Mouse (Mus musculus) MEL (cell line): ENCODE data around the gene Gtpbp6. TPM values are rescaled to one million over a fixed set of nuclear protein-coding genes. Genes with fewer than 3 reads are reported as not detected.

Experiments
- DNase-seq: peaks from one replicate; pipeline ENCODE4 v3.0.0; 2011; ENCODE audit warnings: low read depth, low spot score
- H3K27ac ChIP-seq: 2 replicates; pipeline ENCODE4 v1.5.1; 2012; ENCODE audit warnings: low read depth, mild to moderate bottlenecking, control low read depth, low read length, moderate library complexity; ENCODE audit not compliant: control insufficient read depth
- H3K27me3 ChIP-seq, 2 experiments: fragments of 150-350 bp in 1 of 2; sonication (generic) in 1 of 2; 2 replicates each; pipeline ENCODE4 v1.6.1; 2012; ENCODE audit warnings: low read length in 2 of 2, mild to moderate bottlenecking in 2 of 2, improper control_type of control experiment in 1 of 2, moderate library complexity in 1 of 2; ENCODE audit not compliant: insufficient read depth in 2 of 2, control insufficient read depth in 1 of 2
- H3K36me3 ChIP-seq, 2 experiments: 2 replicates each; pipeline ENCODE4 v1.6.1; 2012 to 2014; ENCODE audit warnings: low read length in 2 of 2, improper control_type of control experiment in 1 of 2, inconsistent platforms in 1 of 2, mild to moderate bottlenecking in 1 of 2; ENCODE audit not compliant: insufficient read depth in 2 of 2, control insufficient read depth in 1 of 2
- H3K4me1 ChIP-seq, 2 experiments: fragments of 150-350 bp in 1 of 2; sonication (generic) in 1 of 2; 2 replicates each; pipeline ENCODE4 v1.6.1; 2012; ENCODE audit warnings: low read length in 2 of 2, improper control_type of control experiment in 1 of 2, mild to moderate bottlenecking in 1 of 2; ENCODE audit not compliant: insufficient read depth in 2 of 2, control insufficient read depth in 1 of 2
- H3K4me3 ChIP-seq, 2 experiments: fragments of 150-350 bp in 1 of 2; sonication (generic) in 1 of 2; 2 replicates each; pipeline ENCODE4 v1.5.1; 2012; ENCODE audit warnings: low read depth in 2 of 2, low read length in 2 of 2, mild to moderate bottlenecking in 2 of 2, moderate library complexity in 2 of 2, control low read depth in 1 of 2, improper control_type of control experiment in 1 of 2; ENCODE audit not compliant: control insufficient read depth in 1 of 2, insufficient read depth in 1 of 2
- H3K79me2 ChIP-seq: 2 replicates; pipeline ENCODE4 v1.6.1; 2012; ENCODE audit warnings: mild to moderate bottlenecking, low read length, moderate library complexity; ENCODE audit not compliant: control insufficient read depth, poor library complexity, insufficient read depth
- H3K9ac ChIP-seq: 2 replicates; pipeline ENCODE4 v1.6.1; 2012; ENCODE audit warnings: low read depth, mild to moderate bottlenecking, control low read depth, low read length, moderate library complexity; ENCODE audit not compliant: control insufficient read depth, poor library complexity, severe bottlenecking
- H3K9me3 ChIP-seq: fragments of 150-350 bp; sonication (generic); replicated peaks from 2 replicates; pipeline ENCODE4 v1.6.1; 2012; ENCODE audit warnings: mild to moderate bottlenecking, low read length, improper control_type of control experiment, moderate library complexity; ENCODE audit not compliant: insufficient read depth
- BHLHE40 ChIP-seq: IDR thresholded peaks from 2 replicates; pipeline ENCODE4 v1.6.1; 2012; ENCODE audit warnings: low read depth, mild to moderate bottlenecking, inconsistent platforms, low read length, improper control_type of control experiment, borderline replicate concordance
- CHD1 ChIP-seq: IDR thresholded peaks from 2 replicates; pipeline ENCODE4 v1.6.1; 2012; ENCODE audit warnings: low read depth, mild to moderate bottlenecking, inconsistent platforms, low read length, improper control_type of control experiment
- CHD2 ChIP-seq: IDR thresholded peaks from 2 replicates; pipeline ENCODE4 v1.6.1; 2011; ENCODE audit warnings: low read length, improper control_type of control experiment
- CTCF ChIP-seq, 3 experiments: IDR thresholded peaks in 2 of 3; conservative IDR thresholded peaks in 1 of 3; 2 replicates each; pipeline ENCODE4 v1.5.1; 2011 to 2012; ENCODE audit warnings: low read length in 3 of 3, low read depth in 2 of 3, mild to moderate bottlenecking in 2 of 3, improper control_type of control experiment in 1 of 3, inconsistent platforms in 1 of 3, mixed read lengths in 1 of 3, moderate library complexity in 1 of 3; ENCODE audit not compliant: control insufficient read depth in 1 of 3, insufficient read depth in 1 of 3, poor library complexity in 1 of 3, severe bottlenecking in 1 of 3
- E2F4 ChIP-seq: IDR thresholded peaks from 2 replicates; pipeline ENCODE4 v1.6.1; 2011; ENCODE audit warnings: low read depth, low read length, improper control_type of control experiment, borderline replicate concordance
- ELF1 ChIP-seq: IDR thresholded peaks from 2 replicates; pipeline ENCODE4 v1.6.1; 2014; ENCODE audit warnings: low read depth, mild to moderate bottlenecking, inconsistent platforms, low read length, improper control_type of control experiment, moderate library complexity
- EP300 ChIP-seq, 2 experiments: IDR thresholded peaks; 2 replicates each; pipeline ENCODE4 v1.6.1; 2011; ENCODE audit warnings: improper control_type of control experiment in 2 of 2, low read length in 2 of 2, low read depth in 1 of 2, mild to moderate bottlenecking in 1 of 2
- ETS1 ChIP-seq: IDR thresholded peaks from 2 replicates; pipeline ENCODE4 v1.6.1; 2012; ENCODE audit warnings: low read depth, mild to moderate bottlenecking, inconsistent platforms, low read length, improper control_type of control experiment, moderate library complexity
- GATA1 ChIP-seq: IDR thresholded peaks from 2 replicates; pipeline ENCODE4 v1.6.1; 2011; ENCODE audit warnings: low read depth, low read length, improper control_type of control experiment
- HCFC1 ChIP-seq: IDR thresholded peaks from 2 replicates; pipeline ENCODE4 v1.6.1; 2012; ENCODE audit warnings: low read depth, mild to moderate bottlenecking, inconsistent platforms, low read length, improper control_type of control experiment, moderate library complexity
- KAT2A ChIP-seq: conservative IDR thresholded peaks from 2 replicates; pipeline ENCODE4 v1.6.1; 2012; ENCODE audit warnings: low read depth, low read length, improper control_type of control experiment, inconsistent platforms
- MAFK ChIP-seq: IDR thresholded peaks from 2 replicates; pipeline ENCODE4 v1.6.1; 2011; ENCODE audit warnings: low read depth, mild to moderate bottlenecking, low read length, improper control_type of control experiment, borderline replicate concordance
- MAX ChIP-seq: IDR thresholded peaks from 2 replicates; pipeline ENCODE4 v1.6.1; 2011; ENCODE audit warnings: low read length, improper control_type of control experiment
- MXI1 ChIP-seq: IDR thresholded peaks from 2 replicates; pipeline ENCODE4 v1.6.1; 2011; ENCODE audit warnings: mild to moderate bottlenecking, low read depth, low read length, improper control_type of control experiment
- MYB ChIP-seq: IDR thresholded peaks from 2 replicates; pipeline ENCODE4 v1.6.1; 2011; ENCODE audit warnings: mild to moderate bottlenecking, low read depth, low read length, improper control_type of control experiment
- MYC ChIP-seq: IDR thresholded peaks from 2 replicates; pipeline ENCODE4 v1.6.1; 2011; ENCODE audit warnings: low read depth, mild to moderate bottlenecking, low read length, improper control_type of control experiment, moderate library complexity
- NELFE ChIP-seq: IDR thresholded peaks from 2 replicates; pipeline ENCODE4 v1.6.1; 2011; ENCODE audit warnings: low read depth, low read length, improper control_type of control experiment
- NRF1 ChIP-seq: IDR thresholded peaks from 2 replicates; pipeline ENCODE4 v1.6.1; 2014; ENCODE audit warnings: low read depth, mild to moderate bottlenecking, inconsistent platforms, low read length, improper control_type of control experiment, moderate library complexity; ENCODE audit not compliant: poor library complexity, insufficient read depth, severe bottlenecking
- POLR2A ChIP-seq, 2 experiments: IDR thresholded peaks; 2 replicates each; pipeline ENCODE4 v1.6.1; 2011 to 2012; ENCODE audit warnings: low read length in 2 of 2, mild to moderate bottlenecking in 2 of 2, control low read depth in 1 of 2, improper control_type of control experiment in 1 of 2, low read depth in 1 of 2, moderate library complexity in 1 of 2; ENCODE audit not compliant: control insufficient read depth in 1 of 2, insufficient read depth in 1 of 2, poor library complexity in 1 of 2
- POLR2AphosphoS2 ChIP-seq: IDR thresholded peaks from 2 replicates; pipeline ENCODE4 v1.6.1; 2011; ENCODE audit warnings: low read length, improper control_type of control experiment
- POLR2AphosphoS5 ChIP-seq: IDR thresholded peaks from 2 replicates; pipeline ENCODE4 v1.6.1; 2012; ENCODE audit warnings: low read depth, borderline replicate concordance, mild to moderate bottlenecking, inconsistent platforms, low read length, moderate library complexity, mixed read lengths
- RCOR1 ChIP-seq: IDR thresholded peaks from 2 replicates; pipeline ENCODE4 v1.6.1; 2012; ENCODE audit warnings: low read depth, mild to moderate bottlenecking, inconsistent platforms, low read length, improper control_type of control experiment
- SIN3A ChIP-seq: IDR thresholded peaks from 2 replicates; pipeline ENCODE4 v1.6.1; 2012; ENCODE audit warnings: low read length, improper control_type of control experiment, inconsistent platforms
- SMC3 ChIP-seq: IDR thresholded peaks from 2 replicates; pipeline ENCODE4 v1.6.1; 2011; ENCODE audit warnings: low read depth, low read length, improper control_type of control experiment
- TBP ChIP-seq: IDR thresholded peaks from 2 replicates; pipeline ENCODE4 v1.8.0; 2011; ENCODE audit warnings: low read depth, low read length, improper control_type of control experiment
- TCF12 ChIP-seq: IDR thresholded peaks from 2 replicates; pipeline ENCODE4 v1.6.1; 2014; ENCODE audit warnings: low read depth, mild to moderate bottlenecking, inconsistent platforms, low read length, improper control_type of control experiment, moderate library complexity
- UBTF ChIP-seq: IDR thresholded peaks from 2 replicates; pipeline ENCODE4 v1.6.1; 2012; ENCODE audit warnings: low read depth, mild to moderate bottlenecking, inconsistent platforms, low read length, improper control_type of control experiment, moderate library complexity, borderline replicate concordance; ENCODE audit not compliant: insufficient read depth
- USF1 ChIP-seq: IDR thresholded peaks from 2 replicates; pipeline ENCODE4 v1.6.1; 2014; ENCODE audit warnings: low read depth, mild to moderate bottlenecking, inconsistent platforms, low read length, improper control_type of control experiment, moderate library complexity
- USF2 ChIP-seq, 2 experiments: IDR thresholded peaks; 2 replicates each; pipeline ENCODE4 v1.6.1; 2011 to 2012; ENCODE audit warnings: improper control_type of control experiment in 2 of 2, low read length in 2 of 2, borderline replicate concordance in 1 of 2, inconsistent platforms in 1 of 2, low read depth in 1 of 2, mild to moderate bottlenecking in 1 of 2; ENCODE audit not compliant: insufficient read depth in 1 of 2
- ZC3H11A ChIP-seq: IDR thresholded peaks from 2 replicates; pipeline ENCODE4 v1.6.1; 2012; ENCODE audit warnings: low read depth, mild to moderate bottlenecking, inconsistent platforms, low read length, improper control_type of control experiment
- ZKSCAN1 ChIP-seq: IDR thresholded peaks from 2 replicates; pipeline ENCODE4 v1.6.1; 2012; ENCODE audit warnings: low read depth, mild to moderate bottlenecking, inconsistent platforms, low read length, improper control_type of control experiment, moderate library complexity
- ZMIZ1 ChIP-seq: IDR thresholded peaks from 2 replicates; pipeline ENCODE4 v1.6.1; 2012; ENCODE audit warnings: low read depth, mild to moderate bottlenecking, inconsistent platforms, low read length, improper control_type of control experiment, moderate library complexity
- ZNF384 ChIP-seq: IDR thresholded peaks from 2 replicates; pipeline ENCODE4 v1.6.1; 2012; ENCODE audit warnings: low read depth, mild to moderate bottlenecking, inconsistent platforms, low read length, improper control_type of control experiment
- polyA plus RNA-seq, 2 experiments: library from polyadenylated mRNA; stranded (reverse) in 1 of 2; unstranded in 1 of 2; fragments of >175 nt in 1 of 2; fragments of >200 nt in 1 of 2; gene quantifications; 2 replicates each; pipeline versions ENCODE4 v1.2.1 to v1.2.4; 2012; ENCODE audit warnings: low replicate concordance in 2 of 2, low read depth in 1 of 2; ENCODE audit not compliant: insufficient read length in 2 of 2, insufficient read depth in 1 of 2, missing spikeins in 1 of 2
- total RNA-seq: library from RNA; depleted of rRNA; stranded (reverse); fragments of 300-350 nt; gene quantifications from 2 replicates; pipeline ENCODE4 v1.2.3, GENCODE M21; 2012

Gene Gtpbp6
- total and polyA plus RNA-seq, 3 experiments: 50.2 to 59.1 TPM; not detected in 1

DNA sequence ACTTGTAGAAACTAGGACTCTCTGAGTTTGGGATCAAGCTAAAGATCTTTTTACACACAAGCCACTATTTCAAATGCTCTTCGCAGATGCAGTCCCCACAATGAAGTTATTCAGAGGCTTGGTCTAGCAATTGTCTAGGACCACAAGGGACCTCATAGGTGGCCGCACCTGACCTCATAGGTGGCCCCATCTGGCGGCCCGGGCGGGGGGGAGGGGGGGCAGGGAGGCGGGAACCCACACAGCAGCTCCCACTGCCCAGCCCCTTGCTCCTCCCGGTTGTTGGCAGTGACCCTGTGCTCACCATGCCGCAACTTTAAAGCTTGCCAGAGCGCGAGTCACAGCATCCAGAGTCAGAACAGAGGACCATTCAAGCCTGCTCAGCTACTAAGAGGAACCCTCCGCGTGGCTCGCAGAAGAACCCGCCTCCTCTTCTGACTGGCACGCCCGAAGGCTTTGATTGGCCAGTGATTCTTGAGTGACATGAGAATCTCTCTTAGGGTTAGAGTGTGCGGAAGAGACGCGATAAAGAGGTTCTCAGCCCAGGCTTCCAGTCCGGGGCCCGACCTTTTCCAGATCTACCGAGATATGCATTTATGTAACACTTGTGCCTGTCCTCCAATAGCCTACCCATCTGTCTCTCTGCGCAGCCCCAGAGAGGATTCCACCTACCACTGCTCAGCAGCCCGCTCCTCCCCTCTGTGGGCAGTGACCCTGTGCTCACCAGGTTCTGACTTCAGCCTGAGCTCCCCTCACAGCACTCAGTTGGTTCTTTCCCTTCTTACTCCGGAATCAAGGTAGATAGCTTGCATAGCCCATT, 13.8 kb downstream of the Gtpbp6 start, which contains the start of gene Gm35315:
Gene Gm35315, minus strand, starts transcription at position 391 of the 817 bp plus-strand sequence.
- Histone ChIP-seq H3K27ac (peak within 1 kb of the TSS; percentile 75), H3K36me3 (0 out of 4 replicates have a peak, but pooled peaks cover 0 to 2% of the 10 kb centered on the region in 2 experiments), H3K27me3 (no peaks in the 10 kb centered on the region), H3K9me3 (no peaks in the 10 kb centered on the region), H3K4me3 (peak within 1 kb of the TSS; percentile 68 to 82), H3K9ac (peak within 1 kb of the TSS; percentile 75)
- TF ChIP-seq RCOR1 (no peak), POLR2AphosphoS2 (peak; percentile 72), MXI1 (peak; percentile 91), MAX (peak; percentile 79), ZMIZ1 (peak; percentile 83), UBTF (no peak), TCF12 (peak; percentile 42; the same call in 1 of the 2 replicates), HCFC1 (peak; percentile 71), USF2 (IDR thresholded peaks at IDR 0.05; ENCODE audit: borderline replicate concordance in 1 of 2, insufficient read depth in 1 of 2, low read depth in 1 of 2, low read length in 2 of 2) (no peak), NRF1 (peak; percentile 70), ETS1 (peak; percentile 58), POLR2A (IDR thresholded peaks at IDR 0.05; ENCODE audit: control insufficient read depth in 1 of 2, insufficient read depth in 1 of 2, low read depth in 1 of 2, low read length in 2 of 2, poor library complexity in 1 of 2) (peak in 1 of 2 experiments; percentile 88; a peak in 2 of 4 replicates), ELF1 (peak; percentile 87), EP300 (IDR thresholded peaks at IDR 0.05; ENCODE audit: low read depth in 1 of 2, low read length in 2 of 2) (peak in 1 of 2 experiments; percentile 15; a peak in 1 of 4 replicates), CTCF (IDR thresholded peaks at IDR 0.05 in 2 of 3, conservative IDR thresholded peaks at IDR 0.05 in 1 of 3; ENCODE audit: control insufficient read depth in 1 of 3, insufficient read depth in 1 of 3, low read depth in 2 of 3, low read length in 3 of 3, poor library complexity in 1 of 3, severe bottlenecking in 1 of 3) (no peak), USF1 (0 out of 2 replicates have a peak, but pooled peaks have one; percentile 34), ZNF384 (no peak), SIN3A (peak; percentile 77), ZC3H11A (no peak), E2F4 (no peak; the same call in 1 of the 2 replicates), NELFE (peak; percentile 74), GATA1 (peak; percentile 79), MAFK (no peak), TBP (peak; percentile 88), SMC3 (no peak), ZKSCAN1 (no peak), BHLHE40 (no peak), CHD1 (0 out of 2 replicates have a peak, but pooled peaks have one; percentile 57), MYB (no peak), POLR2AphosphoS5 (peak; percentile 43; the same call in 1 of the 2 replicates), MYC (peak; percentile 93; the same call in 1 of the 2 replicates), CHD2 (peak; percentile 51; the same call in 1 of the 2 replicates), KAT2A (no peak)
- TF ChIP-seq, all 39 proteins: peak for 20
- peak; percentile 98 for DNase-seq
- Histone ChIP-seq H3K79me2 (no peaks in the 10 kb centered on the region; the same call in 1 of the 2 replicates), H3K4me1 (peaks cover 1 to 5% of the 10 kb centered on the region in 2 experiments; a peak in 1 of 4 replicates)
